Mouse (Mus musculus) ES-E14 (cell line): ENCODE data around the gene Itgae.

Experiments used
- CHD2 ChIP-seq: IDR thresholded peaks from 2 replicates; pipeline ENCODE4 v1.6.1; 2014; ENCODE audit warnings: mild to moderate bottlenecking, low read depth, low read length, inconsistent platforms
- HCFC1 ChIP-seq: IDR thresholded peaks from 2 replicates; pipeline ENCODE4 v1.6.1; 2012; ENCODE audit warnings: low read length, inconsistent platforms, borderline replicate concordance; ENCODE audit not compliant: insufficient read depth
- MAFK ChIP-seq: IDR thresholded peaks from 2 replicates; pipeline ENCODE4 v1.6.1; 2014; ENCODE audit warnings: mild to moderate bottlenecking, low read depth, low read length, inconsistent platforms; ENCODE audit not compliant: insufficient read depth
- ZC3H11A ChIP-seq: IDR thresholded peaks from 2 replicates; pipeline ENCODE4 v1.6.1; 2012; ENCODE audit warnings: low read depth, mild to moderate bottlenecking, inconsistent platforms, low read length, borderline replicate concordance
- ZNF384 ChIP-seq: IDR thresholded peaks from 2 replicates; pipeline ENCODE4 v1.6.1; 2012; ENCODE audit warnings: low read depth, low read length, inconsistent platforms

DNA sequence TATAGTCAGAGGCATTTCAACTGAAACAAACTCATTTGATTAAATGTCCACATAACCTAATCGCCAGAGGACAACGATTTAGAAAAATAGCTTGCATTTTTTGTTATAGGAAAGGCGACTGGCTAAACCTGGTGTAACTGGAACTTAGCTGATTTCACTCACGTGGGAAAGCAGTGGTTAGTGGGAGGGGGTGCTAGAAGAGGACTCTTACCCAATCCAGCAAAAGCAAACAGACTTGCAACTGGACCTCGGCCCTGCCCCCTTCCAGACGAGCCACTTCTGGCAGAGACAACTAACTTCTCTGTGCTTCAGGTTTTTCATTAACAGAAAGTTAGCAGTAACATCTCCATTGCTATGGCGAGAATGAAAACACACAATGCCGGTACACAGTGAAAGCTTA, 85.2 kb downstream of the Itgae start:
- TF ChIP-seq CHD2, result no peak
- TF ChIP-seq ZNF384, result no peak
- TF ChIP-seq MAFK, result no peak
- no peak for TF ChIP-seq ZC3H11A
- no peak for TF ChIP-seq HCFC1
